Mouse (Mus musculus) forebrain, embryonic 14.5 days (tissue): ENCODE measurements at regions not wholly inside any gene's neighbourhood (a gene's known extent, or its start where the extent isn't known, plus 50 kb on each side); places are given as distances from the start of the nearest gene placed in this dataset.
A peak's percentile ranks its signal among the peaks of the same experiment; 100 is the strongest.
"Not testable (repeated sequence)": the region's sequence is repeated elsewhere in the genome, so short reads cannot be mapped to it uniquely, and the experiment has no call there.

Source experiments
- ATAC-seq: fragments of 200-750 bp; cut with Nextera tagmentation; 2 replicates; pipeline ENCODE4 v1.8.0; 2017; ENCODE audit warnings: mild to moderate bottlenecking, moderate library complexity
- DNase-seq: peaks from one replicate; pipeline ENCODE4 v3.0.0-alpha.2; 2015; ENCODE audit warnings: low spot score
- H3K27ac ChIP-seq: fragments of 300-500 bp; sonication (generic); 2 replicates; pipeline ENCODE4 v1.5.1; 2014; ENCODE audit warnings: low read depth, mild to moderate bottlenecking, control low read depth, low read length, moderate library complexity
- H3K27me3 ChIP-seq: fragments of 300-500 bp; sonication (generic); replicated peaks from 2 replicates; pipeline ENCODE4 v1.6.1; 2014; ENCODE audit warnings: low read length, control low read depth, mixed read lengths; ENCODE audit not compliant: control insufficient read depth, insufficient read depth
- H3K36me3 ChIP-seq: fragments of 300-500 bp; sonication (generic); 2 replicates; pipeline ENCODE4 v1.6.1; 2014; ENCODE audit warnings: low read length, control low read depth; ENCODE audit not compliant: control insufficient read depth, insufficient read depth
- H3K4me1 ChIP-seq: fragments of 300-500 bp; sonication (generic); 2 replicates; pipeline ENCODE4 v1.6.1; 2014; ENCODE audit warnings: antibody characterized with exemption, low read length, control low read depth; ENCODE audit not compliant: control insufficient read depth, insufficient read depth
- H3K4me2 ChIP-seq: fragments of 300-500 bp; sonication (generic); 2 replicates; pipeline ENCODE4 v1.6.1; 2014; ENCODE audit warnings: mild to moderate bottlenecking, control low read depth, low read length
- H3K4me3 ChIP-seq: fragments of 300-500 bp; sonication (generic); 2 replicates; pipeline ENCODE4 v1.5.1; 2014; ENCODE audit warnings: low read depth, low read length, control low read depth
- H3K9ac ChIP-seq: fragments of 300-500 bp; sonication (generic); 2 replicates; pipeline ENCODE4 v1.6.1; 2014; ENCODE audit warnings: mild to moderate bottlenecking, low read length, control low read depth, moderate library complexity
- H3K9me3 ChIP-seq: fragments of 300-500 bp; sonication (generic); replicated peaks from 2 replicates; pipeline ENCODE4 v1.6.1; 2016; ENCODE audit warnings: low read length, control low read depth, mixed read lengths; ENCODE audit not compliant: control insufficient read depth
- WGBS: fragments of 180-500 bp; shearing (Covaris S2); extraction: QIAGEN DNeasy Blood & Tissue Kit; methylation state at CpG from one replicate; pipeline ENCODE4 v1.1.7; 2014; 5-methylcytosine and 5-hydroxymethylcytosine counted together

GRCm38 (mm10) chr6:18566934-18567333 is 52.3 kb upstream of the Cttnbp2 start:
- not testable (repeated sequence) for H3K9me3 ChIP-seq, H3K4me1 ChIP-seq, H3K4me3 ChIP-seq, ATAC-seq, H3K4me2 ChIP-seq, H3K27me3 ChIP-seq, H3K27ac ChIP-seq, H3K9ac ChIP-seq, H3K36me3 ChIP-seq, DNase-seq
- 80% methylated on average over 2 of the region's 2 CpGs for WGBS

DNA sequence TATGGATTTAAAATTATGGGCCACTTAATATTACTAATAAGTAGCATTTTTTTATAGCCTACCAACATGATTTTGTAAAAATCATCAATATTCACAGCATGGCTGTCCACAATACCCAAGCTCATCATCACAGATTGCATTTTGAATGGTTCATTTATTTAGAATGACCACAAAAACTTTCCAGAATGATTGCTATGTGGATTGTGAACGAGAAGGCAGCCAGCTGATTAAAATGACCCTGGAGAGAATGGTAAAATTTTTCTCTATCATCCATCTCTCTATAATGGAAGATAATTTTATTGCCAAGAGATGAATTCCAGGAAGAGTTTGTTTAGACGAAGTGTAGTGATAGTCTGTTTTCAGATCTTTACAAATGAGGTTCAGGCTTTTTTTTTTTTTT is 54.6 kb upstream of the Cttnbp2 start:
- 77% methylated on average over 2 of the region's 2 CpGs for WGBS
- no peaks in the 10 kb centered on the region for H3K27me3 ChIP-seq
- no peak for DNase-seq
- H3K36me3 ChIP-seq, result no peaks in the 10 kb centered on the region
- no peak for ATAC-seq
- no peaks in the 10 kb centered on the region for H3K9me3 ChIP-seq
- H3K27ac ChIP-seq, result no peak overlapping the region
- no peaks in the 10 kb centered on the region for H3K4me1 ChIP-seq
- no peak overlapping the region for H3K9ac ChIP-seq
- no peak overlapping the region for H3K4me2 ChIP-seq
- no peak overlapping the region for H3K4me3 ChIP-seq

GRCm38 (mm10) chr6:18578501-18578900 is 63.9 kb upstream of the Cttnbp2 start:
- Histone ChIP-seq H3K27me3 (no peaks in the 10 kb centered on the region), H3K4me2 (no peak overlapping the region)
- no peak for ATAC-seq

DNA sequence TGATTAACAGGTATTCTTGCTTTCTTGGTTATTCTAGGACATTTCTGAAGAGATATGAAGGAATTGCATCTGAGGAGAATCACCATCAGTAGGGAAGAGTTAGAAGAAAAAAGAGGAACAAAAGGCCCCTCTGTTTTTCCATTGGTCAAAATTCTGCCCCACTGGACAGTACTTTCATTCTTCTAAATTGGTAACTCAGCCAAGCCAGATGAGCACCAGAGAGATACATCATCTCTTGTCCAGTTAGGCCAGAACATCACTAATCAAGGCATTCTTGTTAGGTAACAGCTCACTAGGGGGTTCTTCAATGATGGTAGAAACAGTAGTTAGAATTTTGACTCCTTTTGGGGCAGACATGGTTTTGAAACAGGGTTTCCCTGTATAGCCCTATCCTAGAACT is 74.8 kb upstream of the Cttnbp2 start:
- no peaks in the 10 kb centered on the region for H3K4me1 ChIP-seq
- H3K9me3 ChIP-seq, result no peaks in the 10 kb centered on the region
- no peak overlapping the region for H3K9ac ChIP-seq
- no peak overlapping the region for H3K4me2 ChIP-seq
- H3K27me3 ChIP-seq, result no peaks in the 10 kb centered on the region
- ATAC-seq (no peak), DNase-seq (no peak)
- no peaks in the 10 kb centered on the region for H3K36me3 ChIP-seq
- H3K27ac ChIP-seq, result no peak overlapping the region
- H3K4me3 ChIP-seq, result no peak overlapping the region

More at GRCm38 (mm10) chr6:18578501-18578900, 63.9 kb upstream of the Cttnbp2 start:
- Histone ChIP-seq H3K9me3 (no peaks in the 10 kb centered on the region), H3K4me1 (no peaks in the 10 kb centered on the region), H3K27ac (no peak overlapping the region), H3K9ac (no peak overlapping the region), H3K4me3 (no peak overlapping the region), H3K36me3 (no peaks in the 10 kb centered on the region)
- DNase-seq, result no peak

GRCm38 (mm10) chr6:18596680-18597079 is 82.0 kb upstream of the Cttnbp2 start:
- Histone ChIP-seq H3K4me2 (no peak overlapping the region), H3K27me3 (no peaks in the 10 kb centered on the region), H3K36me3 (no peaks in the 10 kb centered on the region), H3K27ac (no peak overlapping the region), H3K9me3 (no peaks in the 10 kb centered on the region), H3K4me1 (no peaks in the 10 kb centered on the region), H3K4me3 (no peak overlapping the region), H3K9ac (no peak overlapping the region)
- DNase-seq (peak; percentile 63), ATAC-seq (peak; percentile 79)
- 73% methylated on average over 5 of the region's 5 CpGs for WGBS

DNA sequence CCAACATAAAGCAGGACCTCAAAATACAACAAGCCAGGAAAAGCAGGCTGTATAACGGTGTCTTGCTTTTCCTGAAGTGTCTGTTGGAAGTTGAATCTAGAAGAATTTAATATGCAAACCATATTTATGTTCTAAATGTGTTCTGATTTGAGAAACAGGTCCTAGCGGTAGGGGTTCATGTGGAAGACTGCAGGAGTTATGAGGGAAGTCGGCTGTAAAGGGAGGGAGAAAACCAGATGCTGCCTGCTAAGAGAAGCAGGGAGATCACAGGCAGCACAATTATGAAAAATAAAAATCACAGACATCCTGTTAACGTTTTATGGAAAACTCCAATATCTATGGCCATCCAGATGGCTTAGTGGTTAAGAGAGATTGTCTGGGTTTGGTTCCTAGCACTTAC is 85.0 kb upstream of the Cttnbp2 start:
- ATAC-seq, result no peak
- Histone ChIP-seq H3K27me3 (no peaks in the 10 kb centered on the region), H3K36me3 (no peaks in the 10 kb centered on the region)

DNA sequence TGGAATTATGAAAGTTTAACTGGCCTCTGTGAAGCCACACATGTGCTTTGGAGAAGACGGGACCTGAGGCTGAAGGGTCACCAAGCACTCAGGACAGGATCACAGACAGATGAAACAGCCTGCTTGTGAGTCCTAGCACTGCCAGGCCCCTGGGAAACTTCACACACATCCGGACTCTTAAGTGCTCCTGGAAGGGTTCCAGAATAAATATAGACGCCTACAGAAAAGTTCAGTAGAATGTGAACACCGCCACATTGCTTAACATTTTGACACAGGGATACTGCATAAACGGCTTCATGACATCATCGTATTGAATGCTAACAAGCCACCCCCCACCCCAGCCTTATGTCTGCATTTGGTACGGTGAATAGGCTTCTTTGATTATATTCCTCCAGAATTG is 87.3 kb upstream of the Cttnbp2 start:
- H3K36me3 ChIP-seq, result no peaks in the 10 kb centered on the region
- no peak overlapping the region for H3K9ac ChIP-seq
- DNase-seq (no peak), ATAC-seq (no peak)
- no peak overlapping the region for H3K4me3 ChIP-seq
- H3K27ac ChIP-seq, result no peak overlapping the region
- H3K4me1 ChIP-seq, result no peaks in the 10 kb centered on the region
- H3K9me3 ChIP-seq, result no peaks in the 10 kb centered on the region
- no peak overlapping the region for H3K4me2 ChIP-seq
- no peaks in the 10 kb centered on the region for H3K27me3 ChIP-seq
- WGBS, result 68% methylated on average over 7 of the region's 7 CpGs

More for the DNA sequence above, 85.0 kb upstream of the Cttnbp2 start:
- 86% methylated on average over 4 of the region's 4 CpGs for WGBS
- Histone ChIP-seq H3K4me3 (no peak overlapping the region), H3K4me2 (no peak overlapping the region), H3K27ac (no peak overlapping the region), H3K9me3 (no peaks in the 10 kb centered on the region), H3K4me1 (no peaks in the 10 kb centered on the region), H3K9ac (no peak overlapping the region)
- no peak for DNase-seq

DNA sequence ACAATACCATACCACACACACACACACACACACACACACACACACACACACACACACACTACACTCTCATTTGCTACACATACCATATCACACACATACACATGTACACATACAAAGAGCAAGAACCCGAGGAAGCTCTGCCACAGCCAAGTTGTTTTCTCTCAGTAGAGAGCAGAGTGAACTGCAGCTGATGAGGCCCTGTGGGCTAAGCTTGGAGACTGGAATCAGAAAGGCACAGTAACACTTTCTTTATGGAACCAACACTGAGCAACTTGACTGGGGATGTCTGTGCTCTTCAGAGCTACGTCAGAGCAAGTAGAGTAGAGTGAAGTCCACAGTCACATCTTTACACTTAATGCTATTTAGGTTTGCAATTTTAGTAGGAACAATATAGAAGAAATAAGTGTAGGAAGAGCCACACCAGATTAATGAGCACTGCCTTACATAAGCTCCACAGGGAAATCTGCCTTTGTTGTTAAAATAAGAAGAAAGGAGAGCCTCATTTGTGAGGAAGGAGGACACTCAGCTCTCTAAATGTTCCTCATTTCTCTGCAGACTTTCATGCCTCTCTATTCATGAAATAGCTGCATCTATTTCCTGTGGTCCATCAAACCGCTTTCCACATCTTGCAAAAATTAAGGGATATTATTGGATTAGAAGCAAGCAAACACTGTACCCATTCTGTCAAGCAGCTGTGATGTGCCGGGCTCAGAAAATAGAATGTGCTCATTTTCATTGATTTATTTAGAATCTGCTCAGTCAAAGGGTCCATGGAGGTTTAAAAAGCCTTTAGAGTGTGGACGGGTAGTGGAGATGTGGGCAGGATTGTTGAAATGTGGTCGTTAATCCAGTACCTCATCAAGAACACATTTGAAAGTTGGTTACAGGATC is 107.0 kb upstream of the Cttnbp2 start:
- Histone ChIP-seq H3K27ac (no peak overlapping the region), H3K36me3 (no peaks in the 10 kb centered on the region), H3K4me2 (no peak overlapping the region), H3K27me3 (no peaks in the 10 kb centered on the region), H3K4me3 (no peak overlapping the region), H3K9me3 (no peaks in the 10 kb centered on the region), H3K9ac (no peak overlapping the region), H3K4me1 (no peaks in the 10 kb centered on the region)
- DNase-seq, result no peak
- ATAC-seq, result no peak
- WGBS, result 40% methylated on average over 6 of the region's 6 CpGs

DNA sequence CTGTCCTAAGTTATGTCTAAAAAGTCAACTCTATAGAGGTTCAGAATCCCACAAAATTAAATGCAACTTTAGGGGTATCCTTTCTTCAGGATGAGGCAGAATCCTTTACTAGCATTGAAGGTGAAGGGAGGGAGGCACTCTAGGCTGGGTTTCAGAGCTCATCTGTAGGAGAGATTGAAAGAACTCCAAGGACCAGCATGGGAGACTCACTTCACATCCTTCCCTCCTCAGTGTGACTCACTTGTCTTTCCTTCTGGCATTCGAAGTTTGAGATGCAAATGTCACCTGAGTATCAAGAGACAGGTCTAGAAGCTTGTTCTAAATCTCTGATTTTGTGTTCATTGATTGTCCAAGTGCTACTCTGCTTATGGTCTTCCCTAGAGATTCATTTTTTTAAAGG is 113.9 kb upstream of the Cttnbp2 start:
- 66% methylated on average over 1 of the region's 1 CpGs for WGBS
- ATAC-seq (no peak), DNase-seq (no peak)
- Histone ChIP-seq H3K9ac (no peak overlapping the region), H3K4me3 (no peak overlapping the region), H3K27ac (no peak overlapping the region), H3K4me2 (no peak overlapping the region), H3K9me3 (no peaks in the 10 kb centered on the region), H3K4me1 (no peaks in the 10 kb centered on the region), H3K36me3 (no peaks in the 10 kb centered on the region), H3K27me3 (no peaks in the 10 kb centered on the region)
